Mouse (Mus musculus) ES-E14 (cell line): ENCODE results near the gene Extl1.

Source experiments
- CHD2 ChIP-seq: IDR thresholded peaks from 2 replicates; pipeline ENCODE4 v1.6.1; 2014; ENCODE audit warnings: mild to moderate bottlenecking, low read depth, low read length, inconsistent platforms
- HCFC1 ChIP-seq: IDR thresholded peaks from 2 replicates; pipeline ENCODE4 v1.6.1; 2012; ENCODE audit warnings: low read length, inconsistent platforms, borderline replicate concordance; ENCODE audit not compliant: insufficient read depth
- MAFK ChIP-seq: IDR thresholded peaks from 2 replicates; pipeline ENCODE4 v1.6.1; 2014; ENCODE audit warnings: mild to moderate bottlenecking, low read depth, low read length, inconsistent platforms; ENCODE audit not compliant: insufficient read depth
- ZC3H11A ChIP-seq: IDR thresholded peaks from 2 replicates; pipeline ENCODE4 v1.6.1; 2012; ENCODE audit warnings: low read depth, mild to moderate bottlenecking, inconsistent platforms, low read length, borderline replicate concordance
- ZNF384 ChIP-seq: IDR thresholded peaks from 2 replicates; pipeline ENCODE4 v1.6.1; 2012; ENCODE audit warnings: low read depth, low read length, inconsistent platforms

- TF ChIP-seq ZC3H11A (no peak), CHD2 (no peak), ZNF384 (no peak), HCFC1 (no peak), MAFK (no peak)
Observed at GRCm38 (mm10) chr4:134362586-134362985, 21.1 kb downstream of the Extl1 start.
